Mouse (Mus musculus) kidney, adult 2 months (tissue): ENCODE data around the gene Sigmar1.

Source experiments
- CTCF ChIP-seq: fragments of 200-500 bp; conservative IDR thresholded peaks from 2 replicates; pipeline ENCODE4 v1.5.1; 2011; ENCODE audit warnings: low read depth, mild to moderate bottlenecking, control low read depth, low read length, moderate library complexity, mixed read lengths; ENCODE audit not compliant: insufficient read depth, insufficient read length
- POLR2A ChIP-seq: fragments of 200-500 bp; IDR thresholded peaks from one replicate; pipeline ENCODE4 v1.6.1; 2011; ENCODE audit warnings: low read depth, low read length, control low read depth

DNA sequence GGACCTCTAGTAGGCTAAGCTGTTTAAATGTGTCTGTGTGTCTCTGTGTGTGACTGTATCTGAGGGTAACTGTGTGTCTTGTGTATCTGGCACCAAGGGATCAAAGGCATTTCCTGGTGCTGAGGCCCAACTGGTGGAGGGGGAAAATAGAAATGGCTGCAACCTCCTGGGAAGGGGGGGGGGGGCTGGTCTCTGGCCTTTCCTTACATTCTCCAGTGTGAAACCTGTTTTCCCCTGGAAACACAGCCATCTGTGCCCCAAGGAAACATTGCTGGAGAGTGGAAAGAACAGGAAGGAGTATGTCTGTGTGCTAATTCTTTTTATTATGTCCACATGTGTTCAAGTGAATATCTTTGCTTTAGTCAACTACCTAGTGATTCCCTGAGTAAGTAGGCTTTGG lies 5.7 kb upstream of the Sigmar1 start:
- TF ChIP-seq CTCF (no peak), POLR2A (no peak)
